Mouse (Mus musculus): ENCODE measurements around the gene Rbm18.

GRCm38 (mm10) chr2:36103555-36104367 lies 32.8 kb downstream of the Rbm18 start:
- no peak for TF ChIP-seq CTCF (IDR thresholded peaks at IDR 0.05; ENCODE audit: low read depth)
- no peak for TF ChIP-seq EP300 (IDR thresholded peaks at IDR 0.05; ENCODE audit: low read depth)
